8 mouse cellular contexts compared by ENCODE assay signal in genomic region chr14:55642679-55643059, GRCm38 (mm10). TPM values are rescaled to one million over a fixed set of nuclear protein-coding genes. Genes with fewer than 3 reads are reported as not detected.
DNase-seq lines count a peak whose midpoint lies in the region; ATAC-seq and TF ChIP-seq lines count a peak whose summit lies in the region.

No protein-coding gene starts in this region.

- H3K4me1 ChIP-seq in lung, embryonic 14.5 days (ENCODE audit: insufficient read depth): peaks cover 6% of the 10 kb centered on the region; the same call in 1 of the 2 replicates
- H3K4me1 ChIP-seq in limb, embryonic 11.5 days (ENCODE audit: control insufficient read depth, insufficient read depth, low read length): peaks cover 10% of the 10 kb centered on the region; the same call in 1 of the 2 replicates
- peaks cover 31% of the 10 kb centered on the region for H3K4me1 ChIP-seq in neural tube, embryonic 15.5 days

- peaks cover 52% of the 10 kb centered on the region for H3K36me3 ChIP-seq in lung, embryonic 14.5 days (ENCODE audit: insufficient read depth)
- H3K36me3 ChIP-seq in limb, embryonic 11.5 days (ENCODE audit: control insufficient read depth, insufficient read depth, low read length): peaks cover 9% of the 10 kb centered on the region; the same call in 1 of the 2 replicates
- H3K36me3 ChIP-seq in neural tube, embryonic 15.5 days: peaks cover 35% of the 10 kb centered on the region

- peak overlapping the region; percentile 96 for H3K27ac ChIP-seq in lung, embryonic 14.5 days (ENCODE audit: low read depth)
- no peak overlapping the region for H3K27ac ChIP-seq in limb, embryonic 11.5 days (replicated peaks; ENCODE audit: low read depth, low read length)
- H3K27ac ChIP-seq in neural tube, embryonic 15.5 days (replicated peaks): peak overlapping the region; percentile 99

- DNase-seq in lung, embryonic 14.5 days: no peak
- DNase-seq in lung, postnatal 4 days: no peak
- no peak for DNase-seq in limb, embryonic 11.5 days (ENCODE audit: low spot score)
- DNase-seq in left cerebral cortex, postnatal 4 days: no peak
- DNase-seq in cerebellum, adult 9-10 months: no peak
- DNase-seq in frontal cortex, postnatal 25 days (ENCODE audit: low spot score in 2 of 2): no peak

- peak overlapping the region; percentile 90 for H3K4me2 ChIP-seq in lung, embryonic 14.5 days
- peak overlapping the region; percentile 62 for H3K4me2 ChIP-seq in limb, embryonic 11.5 days (ENCODE audit: low read depth, severe bottlenecking)
- peak overlapping the region; percentile 84 for H3K4me2 ChIP-seq in neural tube, embryonic 15.5 days

- no peak for TF ChIP-seq CTCF in lung, embryonic 14.5 days (IDR thresholded peaks at IDR 0.05; ENCODE audit: low read depth)

- H3K27me3 ChIP-seq in lung, embryonic 14.5 days (ENCODE audit: insufficient read depth, low read length): no peaks in the 10 kb centered on the region
- H3K27me3 ChIP-seq in limb, embryonic 11.5 days (ENCODE audit: control insufficient read depth, insufficient read depth, low read length): no peaks in the 10 kb centered on the region
- no peaks in the 10 kb centered on the region for H3K27me3 ChIP-seq in neural tube, embryonic 15.5 days (replicated peaks)

- H3K9ac ChIP-seq in lung, embryonic 14.5 days: peak overlapping the region; percentile 96
- H3K9ac ChIP-seq in limb, embryonic 11.5 days (ENCODE audit: low read length): peak overlapping the region; percentile 93
- peak overlapping the region; percentile 79 for H3K9ac ChIP-seq in neural tube, embryonic 15.5 days (replicated peaks)

- peak; percentile 37; the same call in 1 of the 2 replicates for ATAC-seq in lung, embryonic 14.5 days (ENCODE audit: insufficient read depth)
- ATAC-seq in erythroblast, adult 5-6 weeks (replicated peaks; ENCODE audit: low FRiP score, poor library complexity, severe bottlenecking): peak; percentile 14
- peak; percentile 36; the same call in 1 of the 2 replicates for ATAC-seq in limb, embryonic 11.5 days (ENCODE audit: insufficient number of reproducible peaks, low FRiP score, low TSS enrichment, low read depth)
- peak; percentile 39 for ATAC-seq in neural tube, embryonic 15.5 days (ENCODE audit: low FRiP score)

- intact Hi-C loops in left cerebral cortex, postnatal 4 days (cut with DNase I): no loop called here

- peak overlapping the region; percentile 99 for H3K4me3 ChIP-seq in lung, embryonic 14.5 days (ENCODE audit: low read depth, low read length)
- H3K4me3 ChIP-seq in limb, embryonic 11.5 days (ENCODE audit: low read depth, low read length): peak overlapping the region; percentile 97
- peak overlapping the region; percentile 98 for H3K4me3 ChIP-seq in neural tube, embryonic 15.5 days (replicated peaks)

- WGBS in lung, embryonic 14.5 days: 16% methylated on average over 8 of the region's 8 CpGs
- WGBS in limb, embryonic 11.5 days: 21% methylated on average over 8 of the region's 8 CpGs
- 27% methylated on average over 8 of the region's 8 CpGs for WGBS in neural tube, embryonic 15.5 days

- no peaks in the 10 kb centered on the region for H3K9me3 ChIP-seq in lung, embryonic 14.5 days (ENCODE audit: low read depth, low read length)
- H3K9me3 ChIP-seq in limb, embryonic 11.5 days (ENCODE audit: control insufficient read depth, low read length): no peaks in the 10 kb centered on the region
- H3K9me3 ChIP-seq in neural tube, embryonic 15.5 days (replicated peaks): no peaks in the 10 kb centered on the region

RNA-seq across cellular contexts. Expression of gene Tm9sf1, which starts 0.9 kb away (rescaled TPM):
- polyA plus RNA-seq in lung, embryonic 14.5 days (2014; fragmentation: Nextera tagmentation; extraction: Ambion mirVana): 111 and 122 TPM in 2 replicates
- 9.6 and 14.2 TPM in 2 replicates for total RNA-seq in erythroblast, adult 5-6 weeks (2015; ENCODE audit: low replicate concordance)
- total RNA-seq in erythroblast, adult 5-6 weeks (2017; ENCODE audit: low replicate concordance): 12.0 and 20.5 TPM in 2 replicates
- 83.2 and 83.3 TPM in 2 replicates for polyA plus RNA-seq in limb, embryonic 11.5 days (2014; fragmentation: Nextera tagmentation; extraction: Ambion mirVana)
- 62.6 and 72.5 TPM in 2 replicates for polyA plus RNA-seq in neural tube, embryonic 15.5 days (2015; fragmentation: Nextera tagmentation; extraction: Ambion mirVana)
- total RNA-seq in left cerebral cortex, postnatal 4 days (2021): 10 to 100 TPM; 35.3 to 41.1 TPM

RNA-seq across cellular contexts. Expression of gene Gm49378, which starts 5.0 kb away (rescaled TPM):
- polyA plus RNA-seq in lung, embryonic 14.5 days (2014; fragmentation: Nextera tagmentation; extraction: Ambion mirVana): 2.1 TPM in 2 replicates
- total RNA-seq in erythroblast, adult 5-6 weeks (2015; ENCODE audit: low replicate concordance): 0.96 and 5.4 TPM in 2 replicates
- total RNA-seq in erythroblast, adult 5-6 weeks (2017; ENCODE audit: low replicate concordance): 5.4 TPM in 1 of 2 replicates, not detected in the other
- polyA plus RNA-seq in limb, embryonic 11.5 days (2014; fragmentation: Nextera tagmentation; extraction: Ambion mirVana): 2.2 and 2.9 TPM in 2 replicates
- 0.77 and 1.7 TPM in 2 replicates for polyA plus RNA-seq in neural tube, embryonic 15.5 days (2015; fragmentation: Nextera tagmentation; extraction: Ambion mirVana)
- 1 to 10 TPM; 4.0 to 4.1 TPM for total RNA-seq in left cerebral cortex, postnatal 4 days (2021)

RNA-seq across cellular contexts. Expression of gene Ipo4, which starts 6.9 kb away (rescaled TPM):
- 97.5 and 115 TPM in 2 replicates for polyA plus RNA-seq in lung, embryonic 14.5 days (2014; fragmentation: Nextera tagmentation; extraction: Ambion mirVana)
- total RNA-seq in erythroblast, adult 5-6 weeks (2015; ENCODE audit: low replicate concordance): 3.7 and 29.7 TPM in 2 replicates
- total RNA-seq in erythroblast, adult 5-6 weeks (2017; ENCODE audit: low replicate concordance): 7.0 and 13.8 TPM in 2 replicates
- polyA plus RNA-seq in limb, embryonic 11.5 days (2014; fragmentation: Nextera tagmentation; extraction: Ambion mirVana): 91.5 and 100 TPM in 2 replicates
- polyA plus RNA-seq in neural tube, embryonic 15.5 days (2015; fragmentation: Nextera tagmentation; extraction: Ambion mirVana): 110 and 121 TPM in 2 replicates
- 100 to 1,000 TPM; 161 to 176 TPM for total RNA-seq in left cerebral cortex, postnatal 4 days (2021)

RNA-seq across cellular contexts. Expression of gene Tssk4, which starts 7.3 kb away (rescaled TPM):
- 0.89 and 1.1 TPM in 2 replicates for polyA plus RNA-seq in lung, embryonic 14.5 days (2014; fragmentation: Nextera tagmentation; extraction: Ambion mirVana)
- total RNA-seq in erythroblast, adult 5-6 weeks (2015; ENCODE audit: low replicate concordance): 0.84 TPM in 1 of 2 replicates, not detected in the other
- 0.28 and 0.68 TPM in 2 replicates for total RNA-seq in erythroblast, adult 5-6 weeks (2017; ENCODE audit: low replicate concordance)
- 0.77 and 0.91 TPM in 2 replicates for polyA plus RNA-seq in limb, embryonic 11.5 days (2014; fragmentation: Nextera tagmentation; extraction: Ambion mirVana)
- polyA plus RNA-seq in neural tube, embryonic 15.5 days (2015; fragmentation: Nextera tagmentation; extraction: Ambion mirVana): 0.31 and 0.32 TPM in 2 replicates
- total RNA-seq in left cerebral cortex, postnatal 4 days (2021): 1 to 10 TPM; 1.2 to 2.4 TPM

RNA-seq across cellular contexts. Expression of gene Mdp1, which starts 17.6 kb away (rescaled TPM):
- polyA plus RNA-seq in lung, embryonic 14.5 days (2014; fragmentation: Nextera tagmentation; extraction: Ambion mirVana): 51.6 and 52.0 TPM in 2 replicates
- total RNA-seq in erythroblast, adult 5-6 weeks (2015; ENCODE audit: low replicate concordance): 4.6 and 10.4 TPM in 2 replicates
- total RNA-seq in erythroblast, adult 5-6 weeks (2017; ENCODE audit: low replicate concordance): 7.1 and 8.4 TPM in 2 replicates
- 60.7 and 64.0 TPM in 2 replicates for polyA plus RNA-seq in limb, embryonic 11.5 days (2014; fragmentation: Nextera tagmentation; extraction: Ambion mirVana)
- 76.0 and 79.8 TPM in 2 replicates for polyA plus RNA-seq in neural tube, embryonic 15.5 days (2015; fragmentation: Nextera tagmentation; extraction: Ambion mirVana)
- total RNA-seq in left cerebral cortex, postnatal 4 days (2021): 10 to 100 TPM; 44.6 to 44.7 TPM
